ENCODE assay signal across 8 mouse cellular contexts in the genomic region with DNA sequence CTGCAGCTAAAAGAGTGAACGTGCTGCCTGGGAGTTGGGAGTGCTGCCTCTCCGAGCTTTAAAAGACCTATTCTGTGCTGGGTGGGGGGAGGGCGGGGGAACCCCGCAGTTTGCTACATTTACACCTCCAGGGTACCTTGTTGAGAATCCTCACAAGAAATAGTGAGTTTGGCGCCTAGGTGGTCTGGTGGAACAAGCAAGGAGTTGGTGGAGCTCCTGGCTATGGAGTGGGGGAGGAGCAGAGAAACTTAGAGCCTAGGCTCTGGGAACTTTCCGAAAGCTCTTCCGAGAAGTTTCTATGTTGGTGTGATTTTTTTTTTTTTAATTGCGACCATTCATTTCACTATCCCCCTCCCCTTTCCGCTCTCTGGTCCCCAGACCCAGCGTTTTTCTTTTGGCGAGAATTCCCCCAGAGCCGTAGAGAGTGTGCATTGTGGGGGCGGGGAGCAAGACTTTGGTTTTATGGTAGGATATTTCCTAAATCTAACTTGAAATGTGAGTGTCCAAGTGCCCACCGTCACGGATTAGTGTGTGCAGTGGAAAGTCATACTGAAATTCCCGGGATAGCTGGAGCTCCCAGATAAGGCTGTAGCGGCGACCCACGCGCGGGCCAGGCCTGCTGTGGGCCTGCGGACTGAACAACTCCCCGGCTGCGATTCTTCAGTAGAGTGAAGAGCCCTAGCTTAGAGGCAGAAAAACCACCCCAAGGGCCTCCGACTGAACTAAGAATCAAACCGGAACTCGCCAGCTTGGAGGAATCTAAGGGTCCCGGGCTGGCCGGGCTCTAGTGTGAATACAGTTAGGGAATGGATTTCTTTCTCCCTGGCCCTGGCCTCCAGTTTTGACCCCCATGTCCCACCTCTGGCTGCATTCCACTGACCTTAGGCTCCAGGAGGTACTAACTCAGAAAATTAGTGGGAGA. TPM values are rescaled to one million over a fixed set of nuclear protein-coding genes. Genes with fewer than 3 reads are reported as not detected.
A peak's percentile ranks its signal among the peaks of the same experiment; 100 is the strongest.
DNase-seq lines count a peak whose midpoint lies in the region; ATAC-seq and TF ChIP-seq lines count a peak whose summit lies in the region.

No protein-coding gene starts in this region.

- no peak for TF ChIP-seq CTCF in E14TG2a.4 (conservative IDR thresholded peaks at IDR 0.05; ENCODE audit: low read length)

- H3K36me3 ChIP-seq in E14TG2a.4 (ENCODE audit: insufficient read depth, low read length): no peaks in the 10 kb centered on the region
- H3K36me3 ChIP-seq in intestine, embryonic 15.5 days: no peaks in the 10 kb centered on the region

- peak; percentile 46 for DNase-seq in embryo, embryonic 9.5 days (ENCODE audit: extremely low spot score)
- peak; percentile 35 for DNase-seq in lung, postnatal 36 days
- no peak for DNase-seq in spleen, adult 18-20 months
- DNase-seq in frontal cortex, adult 2 months (ENCODE audit: extremely low spot score in 1 of 2, low spot score in 1 of 2): no peak
- no peak for DNase-seq in left cerebral cortex, adult 8-10 months (ENCODE audit: low spot score in 2 of 2)
- no peak for DNase-seq in adrenal gland, postnatal 36 days

- no peaks in the 10 kb centered on the region for H3K9me3 ChIP-seq in E14TG2a.4 (ENCODE audit: low read length)
- no peaks in the 10 kb centered on the region for H3K9me3 ChIP-seq in intestine, embryonic 15.5 days

- peak overlapping the region; percentile 97 for H3K4me2 ChIP-seq in intestine, embryonic 15.5 days (replicated peaks)

- peaks cover 94% of the 10 kb centered on the region for H3K27me3 ChIP-seq in E14TG2a.4 (ENCODE audit: insufficient read depth, low read length)
- H3K27me3 ChIP-seq in intestine, embryonic 15.5 days (replicated peaks): peaks cover 95% of the 10 kb centered on the region

- peak overlapping the region; percentile 79; the same call in 1 of the 2 replicates for H3K4me3 ChIP-seq in E14TG2a.4 (replicated peaks; ENCODE audit: low read length)
- H3K4me3 ChIP-seq in intestine, embryonic 15.5 days (replicated peaks): peak overlapping the region; percentile 48

- H3K27ac ChIP-seq in intestine, embryonic 15.5 days: no peak overlapping the region

- H3K4me1 ChIP-seq in E14TG2a.4 (replicated peaks; ENCODE audit: low read depth, low read length): peaks cover 68% of the 10 kb centered on the region
- peaks cover 50% of the 10 kb centered on the region for H3K4me1 ChIP-seq in intestine, embryonic 15.5 days (replicated peaks)

- 0 out of 2 replicates have a peak, but pooled peaks have one; percentile 2 for ATAC-seq in intestine, embryonic 15.5 days

- no peak overlapping the region for H3K9ac ChIP-seq in intestine, embryonic 15.5 days

- 3% methylated on average over 29 of the region's 29 CpGs for WGBS in intestine, embryonic 15.5 days

RNA-seq across cellular contexts. Expression of a gene that starts 0.8 kb away (rescaled TPM):
- 0.58 and 0.63 TPM in 2 replicates for polyA plus RNA-seq in intestine, embryonic 15.5 days (2015; fragmentation: Nextera tagmentation; extraction: Ambion mirVana)
- polyA plus RNA-seq in frontal cortex, adult 2 months (2012; rRNA removed): 0.10 and 0.36 TPM in 2 replicates
- total RNA-seq in left cerebral cortex, adult 8-10 months (2022): under 1 TPM; 0.22 to 0.78 (median 0.33) TPM
- total RNA-seq in adrenal gland, postnatal 36 days (2021): 1 to 10 TPM; 9.0 to 9.5 TPM

Comparison
In these comparisons a context has a peak if more than half of its experiments do, and no peak if none do; other contexts are left out.
1. DNase-seq: peak in embryo, embryonic 9.5 days (single experiment) and lung, postnatal 36 days (single experiment); none in spleen, adult 18-20 months (0 of 2), frontal cortex, adult 2 months (0 of 2), left cerebral cortex, adult 8-10 months (0 of 2) and adrenal gland, postnatal 36 days (0 of 2).
2. RNA of a gene that starts 0.8 kb away (total RNA-seq): 9.0 to 9.5 TPM in adrenal gland, postnatal 36 days; 0.22 to 0.78 TPM in left cerebral cortex, adult 8-10 months; every median in the first group is over 4 times any median in the second.